Mouse (Mus musculus): Measurements from ENCODE around the gene 9530003J23Rik. TPM values are rescaled to one million over a fixed set of nuclear protein-coding genes. Genes with fewer than 3 reads are reported as not detected.

Gene 9530003J23Rik
- total RNA-seq, 1 experiment from 2014 or later: not detected

DNA sequence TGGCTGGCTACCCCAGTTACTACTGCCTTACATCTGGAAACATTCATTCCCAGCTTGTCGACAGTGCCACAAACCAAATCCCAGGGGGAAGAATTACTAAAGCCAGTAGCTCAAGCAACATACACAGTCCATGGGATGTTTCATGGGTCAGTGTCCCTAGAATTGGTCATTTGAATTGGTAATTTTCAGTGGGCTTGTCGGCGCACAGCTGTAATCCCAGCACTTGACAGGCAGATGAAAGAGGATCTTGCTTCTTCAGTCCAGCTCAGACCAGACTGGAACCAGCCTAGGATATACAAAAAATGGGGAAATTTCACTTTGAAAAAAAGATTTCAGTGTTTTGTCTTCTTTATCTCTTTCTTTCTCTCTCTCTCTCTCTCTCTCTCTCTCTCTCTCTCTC, 38.8 kb downstream of the 9530003J23Rik start:
- ATAC-seq (replicated peaks; ENCODE audit: insufficient number of reproducible peaks, low FRiP score, low TSS enrichment, poor library complexity, severe bottlenecking): no peak

DNA sequence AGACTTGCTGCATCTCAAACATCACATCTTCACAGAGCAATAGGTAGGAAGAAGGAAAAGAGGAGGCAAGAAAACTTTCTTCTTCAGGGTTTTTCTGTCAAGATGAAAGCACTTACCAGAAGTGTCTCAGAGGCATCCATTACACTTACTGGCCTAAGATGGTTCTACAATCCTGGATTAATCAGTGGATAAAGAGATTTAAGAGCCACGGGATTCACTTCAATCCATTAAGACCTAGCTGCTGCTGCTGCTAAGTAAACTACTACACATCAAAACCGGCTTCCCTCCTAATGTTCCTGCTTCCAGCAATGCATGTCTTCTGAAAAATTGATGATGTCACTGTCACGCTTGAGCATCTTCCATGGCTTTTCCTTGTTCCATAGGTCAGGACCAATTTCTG, 41.8 kb downstream of the 9530003J23Rik start:
- no peak for ATAC-seq (replicated peaks; ENCODE audit: insufficient number of reproducible peaks, low FRiP score, low TSS enrichment, poor library complexity, severe bottlenecking)

DNA sequence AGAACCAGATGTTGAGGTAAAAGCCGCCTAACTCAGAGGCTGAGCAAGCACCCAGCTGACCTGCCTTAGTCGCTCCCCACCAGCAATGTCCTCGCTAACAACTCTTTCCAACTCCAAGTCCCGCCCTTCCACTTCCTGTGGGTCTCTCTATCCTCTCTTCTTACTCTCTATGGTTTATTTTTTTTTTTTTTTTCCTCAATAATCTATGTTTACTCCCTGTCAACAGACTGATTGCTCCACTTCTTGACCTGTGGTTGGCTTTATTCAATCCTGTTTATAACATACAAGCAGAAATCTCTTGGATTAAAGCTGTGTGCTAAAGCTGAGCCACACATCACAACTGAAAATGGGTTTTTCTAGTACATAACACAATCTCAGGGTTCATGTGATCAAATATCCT, 42.8 kb downstream of the 9530003J23Rik start:
- ATAC-seq (replicated peaks; ENCODE audit: insufficient number of reproducible peaks, low FRiP score, low TSS enrichment, poor library complexity, severe bottlenecking): no peak

DNA sequence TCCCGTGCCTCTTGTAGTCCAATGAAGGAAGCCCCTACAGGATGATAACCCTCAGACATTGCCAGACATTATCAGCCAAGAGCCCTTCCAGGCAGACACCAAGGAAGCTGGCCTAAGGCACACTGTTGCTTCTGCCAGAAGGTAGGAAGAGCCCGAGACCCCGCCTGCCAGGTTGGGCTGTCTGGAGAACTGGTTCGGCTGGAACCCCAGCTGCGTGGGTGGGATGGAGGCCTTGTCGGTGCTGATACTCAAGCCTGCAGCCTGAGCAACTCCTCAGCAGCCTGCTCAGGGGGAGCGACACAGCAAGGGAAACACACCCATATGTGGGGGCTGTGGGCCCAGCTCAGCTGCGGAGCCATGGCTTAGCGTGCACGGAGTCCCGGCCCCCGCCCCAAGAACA, 43.5 kb downstream of the 9530003J23Rik start:
- ATAC-seq (replicated peaks; ENCODE audit: insufficient number of reproducible peaks, low FRiP score, low TSS enrichment, poor library complexity, severe bottlenecking): no peak

DNA sequence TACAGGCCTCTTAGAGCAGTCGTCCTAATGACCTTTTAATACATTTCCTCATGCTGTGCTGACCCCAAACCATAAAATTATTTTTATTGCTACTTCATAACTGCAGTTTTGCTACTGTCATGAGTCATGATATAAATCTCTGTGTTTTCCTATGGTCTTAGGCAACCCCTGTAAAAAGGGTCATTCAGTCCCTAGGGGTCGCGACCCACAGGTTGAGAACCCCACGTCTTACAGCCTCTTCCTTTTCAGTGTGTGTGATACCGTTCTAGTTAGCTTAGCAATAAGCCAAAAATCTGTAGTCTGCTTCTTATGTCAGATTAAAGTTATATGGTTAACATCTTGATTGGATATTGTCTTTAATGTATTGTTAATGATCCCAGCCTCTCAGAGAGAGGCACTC, 45.1 kb downstream of the 9530003J23Rik start:
- no peak for ATAC-seq (replicated peaks; ENCODE audit: insufficient number of reproducible peaks, low FRiP score, low TSS enrichment, poor library complexity, severe bottlenecking)

DNA sequence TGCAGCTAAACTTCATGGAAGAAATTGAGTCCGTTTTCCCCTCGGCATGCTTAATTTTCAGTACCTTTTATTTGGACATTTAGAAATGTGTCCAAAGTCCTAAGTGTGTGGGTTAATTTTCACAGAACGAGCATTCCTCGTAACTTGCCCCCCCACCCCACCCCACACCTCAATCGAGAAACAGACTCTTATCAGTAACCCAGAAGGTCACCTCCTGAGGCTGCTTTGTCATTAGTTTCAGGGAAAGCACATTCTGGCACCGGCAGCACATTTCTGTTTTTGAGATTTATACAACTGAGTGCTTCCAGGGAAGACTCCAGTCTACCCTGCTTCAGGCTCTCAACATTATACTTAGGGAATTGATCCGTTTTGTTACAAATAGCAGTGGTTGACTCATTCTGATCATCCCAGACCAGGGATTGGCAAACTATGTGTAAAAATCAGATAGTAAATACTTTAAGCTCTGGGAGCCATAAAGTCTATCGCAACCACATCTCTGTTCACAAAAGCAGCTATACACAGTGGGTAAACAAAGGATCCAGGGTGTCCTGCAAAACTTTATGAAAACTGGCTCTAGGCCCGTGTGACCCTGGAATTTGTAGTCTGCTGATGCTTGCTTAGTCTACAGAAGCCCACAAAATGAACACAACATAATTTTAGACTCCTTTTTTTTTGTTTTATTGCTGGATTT, 53.0 kb downstream of the 9530003J23Rik start:
- no peak for ATAC-seq (replicated peaks; ENCODE audit: insufficient number of reproducible peaks, low FRiP score, low TSS enrichment, poor library complexity, severe bottlenecking)

Other genes with a start within 250 kb of the 9530003J23Rik start
- gene Lrrc10, start 193.4 kb downstream of the 9530003J23Rik start, total RNA-seq (2017): not detected in 3 replicates
- 289 to 360 TPM (median 315 TPM) in 3 replicates for gene Cct2, start 174.9 kb downstream of the 9530003J23Rik start, total RNA-seq (2017)
- gene Frs2, start 90.2 kb downstream of the 9530003J23Rik start, total RNA-seq (2017): 9.1 to 21.4 TPM (median 12.1 TPM) in 3 replicates
- gene Yeats4, start 14.2 kb downstream of the 9530003J23Rik start, total RNA-seq (2017): 75.3 to 119 TPM (median 109 TPM) in 3 replicates
- 6,968 to 13,798 TPM (median 13,210 TPM) in 3 replicates for gene Lyz2, start 43.6 kb upstream of the 9530003J23Rik start, total RNA-seq (2017)
- 19.1 to 44.2 TPM (median 37.4 TPM) in 3 replicates for gene Lyz1, start 54.2 kb upstream of the 9530003J23Rik start, total RNA-seq (2017)
- gene Cpsf6, start 141.3 kb upstream of the 9530003J23Rik start, total RNA-seq (2017): 73.2 to 128 TPM (median 73.7 TPM) in 3 replicates